21 mouse cellular contexts compared by ENCODE assay signal in genomic region chr12:17736859-17737577, GRCm38 (mm10). TPM values are rescaled to one million over a fixed set of nuclear protein-coding genes. Genes with fewer than 3 reads are reported as not detected.
A peak's percentile ranks its signal among the peaks of the same experiment; 100 is the strongest.
DNase-seq lines count a peak whose midpoint lies in the region; ATAC-seq and TF ChIP-seq lines count a peak whose summit lies in the region.
"Had no signal": no experiment of that assay in that cellular context is flagged by ENCODE, and none has a peak within 500 bp of the region (broad histone marks: within the 10 kb centered on the region; RNA-seq: fewer than 3 reads in every experiment).

No protein-coding gene starts in this region.

- DNase-seq in heart, adult 18-20 months, result no peak
- DNase-seq in midbrain, embryonic 10.5 days (ENCODE audit: low spot score), result no peak
- no peak for DNase-seq in midbrain, postnatal 0 days (ENCODE audit: low spot score)
- DNase-seq in thymus, postnatal 36 days, result peak; percentile 53 to 58
- no peak for DNase-seq in left cerebral cortex, postnatal 14 days (ENCODE audit: low spot score in 2 of 2)
- DNase-seq in frontal cortex, postnatal 36 days (ENCODE audit: low spot score in 2 of 2), result no peak
- DNase-seq: cerebellum, adult 11 months; cerebellum, postnatal 10 days; gastrocnemius, postnatal 10 days; kidney, adult 18-20 months; kidney, postnatal 4 days; left cerebral cortex, postnatal 4 days had no signal

- ATAC-seq in heart, embryonic 16.5 days (replicated peaks; ENCODE audit: extremely low read depth, insufficient read depth, low FRiP score), result no peak
- ATAC-seq in midbrain, postnatal 0 days (ENCODE audit: low FRiP score), result no peak
- ATAC-seq in stomach, embryonic 15.5 days (ENCODE audit: insufficient read depth, low FRiP score, low read depth), result no peak
- ATAC-seq: lung, postnatal 0 days had no signal

- intact Hi-C loops in left cerebral cortex, postnatal 14 days (cut with DNase I), result no loop called here

- H3K4me2 ChIP-seq in heart, embryonic 16.5 days (ENCODE audit: low read depth, low read length), result no peak overlapping the region
- H3K4me2 ChIP-seq in midbrain, postnatal 0 days (ENCODE audit: low read depth, low read length, poor library complexity, severe bottlenecking), result no peak overlapping the region
- H3K4me2 ChIP-seq in stomach, embryonic 15.5 days, result no peak overlapping the region
- H3K4me2 ChIP-seq: heart, embryonic 11.5 days; hindbrain, embryonic 13.5 days; limb, embryonic 15.5 days; midbrain, embryonic 12.5 days had no signal

- H3K27me3 ChIP-seq in heart, embryonic 16.5 days (ENCODE audit: control insufficient read depth, insufficient read depth, low read length), result no peaks in the 10 kb centered on the region
- peaks cover 8% of the 10 kb centered on the region for H3K27me3 ChIP-seq in midbrain, embryonic 10.5 days (ENCODE audit: low read depth, poor library complexity, severe bottlenecking)
- no peaks in the 10 kb centered on the region for H3K27me3 ChIP-seq in midbrain, postnatal 0 days (ENCODE audit: insufficient read depth, low read length)
- H3K27me3 ChIP-seq in stomach, embryonic 15.5 days (replicated peaks), result no peaks in the 10 kb centered on the region
- H3K27me3 ChIP-seq: hindbrain, embryonic 13.5 days; limb, embryonic 15.5 days; midbrain, embryonic 12.5 days had no signal

- no peak overlapping the region for H3K4me3 ChIP-seq in heart, embryonic 16.5 days (ENCODE audit: low read length)
- no peak overlapping the region for H3K4me3 ChIP-seq in midbrain, embryonic 10.5 days
- no peak overlapping the region for H3K4me3 ChIP-seq in midbrain, postnatal 0 days (ENCODE audit: low read depth, low read length)
- no peak overlapping the region for H3K4me3 ChIP-seq in stomach, embryonic 15.5 days (replicated peaks)
- H3K4me3 ChIP-seq: embryonic facial prominence, embryonic 10.5 days; hindbrain, embryonic 13.5 days; limb, embryonic 15.5 days; midbrain, embryonic 12.5 days had no signal

- no peak overlapping the region for H3K9ac ChIP-seq in heart, embryonic 16.5 days (ENCODE audit: low read length)
- no peak overlapping the region for H3K9ac ChIP-seq in midbrain, postnatal 0 days (replicated peaks; ENCODE audit: low read length, poor library complexity, severe bottlenecking)
- no peak overlapping the region for H3K9ac ChIP-seq in stomach, embryonic 15.5 days
- H3K9ac ChIP-seq: hindbrain, embryonic 13.5 days; limb, embryonic 15.5 days; midbrain, embryonic 12.5 days had no signal

- H3K36me3 ChIP-seq in heart, embryonic 16.5 days (ENCODE audit: control insufficient read depth, insufficient read depth), result no peaks in the 10 kb centered on the region
- no peaks in the 10 kb centered on the region for H3K36me3 ChIP-seq in midbrain, embryonic 10.5 days
- no peaks in the 10 kb centered on the region for H3K36me3 ChIP-seq in midbrain, postnatal 0 days (ENCODE audit: insufficient read depth, low read length)
- no peaks in the 10 kb centered on the region for H3K36me3 ChIP-seq in stomach, embryonic 15.5 days
- H3K36me3 ChIP-seq: embryonic facial prominence, embryonic 10.5 days; hindbrain, embryonic 13.5 days; limb, embryonic 15.5 days; midbrain, embryonic 12.5 days had no signal

- H3K27ac ChIP-seq in heart, embryonic 16.5 days (ENCODE audit: low read length), result peak overlapping the region; percentile 31
- peak overlapping the region; percentile 28; the same call in 1 of the 2 replicates for H3K27ac ChIP-seq in midbrain, embryonic 10.5 days (replicated peaks)
- no peak overlapping the region for H3K27ac ChIP-seq in midbrain, postnatal 0 days (ENCODE audit: low read depth, low read length)
- peak overlapping the region; percentile 44 for H3K27ac ChIP-seq in stomach, embryonic 15.5 days
- H3K27ac ChIP-seq: embryonic facial prominence, embryonic 10.5 days; hindbrain, embryonic 13.5 days; limb, embryonic 15.5 days; macrophage; midbrain, embryonic 12.5 days had no signal

- TF ChIP-seq CTCF in midbrain, postnatal 0 days (IDR thresholded peaks at IDR 0.05), result no peak

- peaks cover 35% of the 10 kb centered on the region for H3K4me1 ChIP-seq in heart, embryonic 16.5 days (ENCODE audit: control insufficient read depth, insufficient read depth, low read length)
- H3K4me1 ChIP-seq in midbrain, embryonic 10.5 days, result peaks cover 58% of the 10 kb centered on the region
- peaks cover 5% of the 10 kb centered on the region for H3K4me1 ChIP-seq in midbrain, postnatal 0 days (ENCODE audit: insufficient read depth, low read length)
- peaks cover 54% of the 10 kb centered on the region for H3K4me1 ChIP-seq in stomach, embryonic 15.5 days

- 69% methylated on average over 10 of the region's 10 CpGs for WGBS in heart, embryonic 16.5 days
- 74% methylated on average over 10 of the region's 10 CpGs for whole genome bisulfite sequencing in midbrain, embryonic 10.5 days
- WGBS in midbrain, postnatal 0 days, result 85% methylated on average over 10 of the region's 10 CpGs
- 55% methylated on average over 10 of the region's 10 CpGs for WGBS in stomach, embryonic 15.5 days

- no peaks in the 10 kb centered on the region for H3K9me3 ChIP-seq in heart, embryonic 16.5 days (replicated peaks; ENCODE audit: control insufficient read depth, low read length)
- H3K9me3 ChIP-seq in midbrain, embryonic 10.5 days (replicated peaks), result no peaks in the 10 kb centered on the region
- no peaks in the 10 kb centered on the region for H3K9me3 ChIP-seq in midbrain, postnatal 0 days (ENCODE audit: low read length)
- H3K9me3 ChIP-seq in stomach, embryonic 15.5 days, result no peaks in the 10 kb centered on the region
- H3K9me3 ChIP-seq: embryonic facial prominence, embryonic 10.5 days; hindbrain, embryonic 13.5 days; limb, embryonic 15.5 days; midbrain, embryonic 12.5 days had no signal

RNA-seq across cellular contexts. Expression of gene Hpcal1, which starts 46.4 kb away (rescaled TPM):
- 32.7 and 33.4 TPM in 2 replicates for polyA plus RNA-seq in heart, embryonic 16.5 days (2015; fragmentation: Nextera tagmentation; extraction: Ambion mirVana)
- 10 to 100 TPM; 18.7 to 20.6 TPM for total RNA-seq in heart, adult 18-20 months (2021)
- polyA plus RNA-seq in midbrain, embryonic 10.5 days (2016; fragmentation: Nextera tagmentation; extraction: Ambion mirVana), result 41.0 and 41.9 TPM in 2 replicates
- total RNA-seq in midbrain, postnatal 0 days (2014; rRNA removed), result 75.0 and 94.0 TPM in 2 replicates
- 139 and 149 TPM in 2 replicates for polyA plus RNA-seq in midbrain, postnatal 0 days (2015; fragmentation: Nextera tagmentation; extraction: Ambion mirVana)
- 61.0 and 62.7 TPM in 2 replicates for polyA plus RNA-seq in stomach, embryonic 15.5 days (2015; fragmentation: Nextera tagmentation; extraction: Ambion mirVana)
- total RNA-seq in left cerebral cortex, postnatal 14 days (2021), result 10 to 100 TPM; 53.6 to 82.5 TPM

Comparison
In these comparisons a context has a peak if more than half of its experiments do, and no peak if none do; other contexts are left out.
1. DNase-seq: peak in thymus, postnatal 36 days (2 of 2); none in heart, adult 18-20 months (0 of 2), midbrain, embryonic 10.5 days (single experiment), midbrain, postnatal 0 days (single experiment), left cerebral cortex, postnatal 14 days (0 of 2) and frontal cortex, postnatal 36 days (0 of 2).